Mouse (Mus musculus) heart, postnatal 0 days (tissue): ENCODE data around the gene Gm10718.
"Not testable (repeated sequence)": the region's sequence is repeated elsewhere in the genome, so short reads cannot be mapped to it uniquely, and the experiment has no call there.

ENCODE experiments used
- CTCF ChIP-seq: IDR thresholded peaks from 2 replicates; pipeline ENCODE4 v1.5.1; 2016; ENCODE audit warnings: antibody characterized with exemption, control low read depth, low read depth
- EP300 ChIP-seq: IDR thresholded peaks from 2 replicates; pipeline ENCODE4 v1.6.1; 2016; ENCODE audit warnings: antibody characterized with exemption, low read depth

- TF ChIP-seq CTCF, EP300: not testable (repeated sequence)
These were observed 20.5 kb upstream of the Gm10718 start, which contains the start of gene Gm11168 for GRCm38 (mm10) chr9:3002794-3003396.
